Mouse (Mus musculus) spleen, adult 18-20 months (tissue): ENCODE measurements around the gene Dph2.
A peak's percentile ranks its signal among the peaks of the same experiment; 100 is the strongest.

Experiments
- DNase-seq, 2 experiments: peaks; one replicate each; pipeline ENCODE4 v3.0.0; 2022; ENCODE audit warnings: mixed read lengths in 2 of 2

The Dph2 gene

GRCm38 (mm10) chr4:117908834-117909453 lies 17.1 kb upstream of the Dph2 start:
- no peak for DNase-seq

GRCm38 (mm10) chr4:117906196-117906595 lies 14.4 kb upstream of the Dph2 start:
- DNase-seq: no peak

DNA sequence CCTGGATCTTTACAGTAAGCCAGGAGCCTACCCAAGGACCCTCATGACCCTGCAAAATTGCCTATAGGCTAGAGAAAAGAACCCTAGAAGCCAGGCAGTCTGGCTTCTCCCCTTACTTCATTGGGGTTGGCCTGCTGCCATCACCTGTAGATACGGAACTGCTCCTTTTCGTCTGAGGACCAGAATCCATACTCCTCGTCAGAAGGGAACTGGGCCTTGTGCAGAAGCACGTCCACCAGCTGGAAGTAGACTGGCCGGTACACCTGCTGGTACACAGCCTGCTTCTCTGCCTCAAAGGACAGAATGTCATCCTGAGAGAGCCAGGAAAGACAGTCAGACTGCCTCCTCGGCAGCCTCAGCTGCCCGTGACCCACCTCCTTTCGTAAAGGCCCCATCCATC lies 12.9 kb upstream of the Dph2 start:
- DNase-seq: no peak

- DNase-seq: no peak
These were observed 12.3 kb upstream of the Dph2 start for GRCm38 (mm10) chr4:117904094-117904493.

- no peak for DNase-seq
These were observed 6.3 kb upstream of the Dph2 start for GRCm38 (mm10) chr4:117898111-117898510.

- DNase-seq: no peak
These were observed 4.2 kb upstream of the Dph2 start for GRCm38 (mm10) chr4:117896031-117896430.

DNA sequence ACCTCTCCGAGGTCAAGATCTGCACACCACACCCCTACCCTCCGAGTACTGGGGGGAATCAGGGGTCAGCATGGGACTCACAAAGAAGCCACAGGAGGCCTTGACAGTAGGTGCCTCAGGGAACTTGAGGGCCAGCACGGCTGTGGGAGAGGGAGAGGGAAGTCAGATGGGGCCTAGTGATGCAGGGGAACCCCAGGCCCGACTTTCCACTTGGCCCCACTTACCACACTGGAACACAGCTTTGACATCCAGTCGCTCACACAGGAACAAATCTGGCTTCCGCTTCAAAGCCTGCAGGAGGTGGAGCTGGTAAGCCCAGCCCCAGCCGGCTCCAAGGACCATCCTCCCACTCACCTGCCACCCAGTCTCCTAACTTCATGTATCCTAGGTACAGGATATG lies 3.5 kb upstream of the Dph2 start:
- no peak for DNase-seq

- DNase-seq: no peak
These were observed 2.8 kb upstream of the Dph2 start for GRCm38 (mm10) chr4:117894601-117895000.

DNA sequence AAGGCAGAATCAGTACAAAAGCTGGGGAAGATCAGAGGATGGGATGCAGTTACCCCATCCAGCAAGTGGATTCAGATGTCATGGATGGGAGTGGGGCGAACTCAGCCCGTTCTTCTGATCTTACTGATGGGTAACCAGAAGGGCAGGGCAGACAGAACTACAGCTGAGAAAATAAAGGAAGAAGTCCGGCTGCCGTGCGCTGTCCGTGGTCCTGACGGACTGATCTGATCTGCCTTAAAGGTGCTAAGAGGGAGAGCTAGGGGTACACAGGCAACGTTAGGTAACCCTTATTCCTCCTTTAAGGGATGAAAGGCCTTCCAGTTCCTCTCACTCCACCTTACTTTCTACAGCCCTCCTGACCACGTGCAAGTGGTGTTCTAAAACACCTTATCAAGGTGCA lies 1.5 kb upstream of the Dph2 start:
- peak; percentile 45 to 71 for DNase-seq

DNA sequence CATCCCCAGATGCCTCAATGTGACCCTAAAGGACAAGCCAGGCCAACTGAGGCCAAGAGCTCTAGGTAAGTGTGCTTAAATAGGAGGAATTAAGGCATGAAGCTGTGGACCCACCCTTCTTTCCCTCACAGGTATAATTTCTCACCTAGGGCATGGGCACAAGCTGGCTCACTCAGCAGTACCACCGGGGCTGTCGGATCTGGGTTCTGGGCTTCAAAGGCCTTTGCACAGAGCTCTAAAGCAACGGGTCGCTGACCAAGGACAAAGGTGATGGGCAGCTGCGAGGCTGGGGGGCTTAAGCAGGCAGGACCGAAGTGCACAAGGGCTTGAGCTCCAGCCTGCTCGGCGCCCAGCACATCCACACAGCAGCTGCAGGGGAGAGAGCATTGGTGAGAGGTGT lies 1.1 kb downstream of the Dph2 start:
- DNase-seq: no peak

GRCm38 (mm10) chr4:117890031-117890430 lies 1.8 kb downstream of the Dph2 start:
- no peak for DNase-seq

- no peak for DNase-seq
These were observed 2.4 kb downstream of the Dph2 start for GRCm38 (mm10) chr4:117889471-117889870.

DNA sequence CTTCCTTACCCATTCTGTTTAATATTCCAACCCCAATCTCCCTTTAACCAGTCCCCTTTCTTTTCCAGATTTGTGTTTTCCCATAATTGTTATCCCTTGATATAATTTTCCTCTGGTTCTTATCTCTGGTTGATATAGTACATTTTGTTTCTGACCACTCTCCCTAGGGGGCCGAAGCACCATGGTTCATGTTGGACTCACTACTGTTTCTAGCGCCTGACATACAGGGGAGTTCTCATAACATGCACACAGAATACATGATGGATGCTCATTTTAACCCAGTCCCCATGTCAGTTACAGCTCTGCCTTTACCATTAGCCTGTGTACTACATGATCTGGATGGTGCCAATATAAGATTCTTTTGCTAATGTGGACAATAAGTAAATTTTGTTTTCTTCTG lies 3.9 kb downstream of the Dph2 start:
- no peak for DNase-seq

- peak; percentile 87 to 94 for DNase-seq
These were observed 4.7 kb downstream of the Dph2 start, which contains the start of gene Atp6v0b for GRCm38 (mm10) chr4:117887133-117887532. Gene Atp6v0b, minus strand, starts transcription at chr4:117887333.

DNA sequence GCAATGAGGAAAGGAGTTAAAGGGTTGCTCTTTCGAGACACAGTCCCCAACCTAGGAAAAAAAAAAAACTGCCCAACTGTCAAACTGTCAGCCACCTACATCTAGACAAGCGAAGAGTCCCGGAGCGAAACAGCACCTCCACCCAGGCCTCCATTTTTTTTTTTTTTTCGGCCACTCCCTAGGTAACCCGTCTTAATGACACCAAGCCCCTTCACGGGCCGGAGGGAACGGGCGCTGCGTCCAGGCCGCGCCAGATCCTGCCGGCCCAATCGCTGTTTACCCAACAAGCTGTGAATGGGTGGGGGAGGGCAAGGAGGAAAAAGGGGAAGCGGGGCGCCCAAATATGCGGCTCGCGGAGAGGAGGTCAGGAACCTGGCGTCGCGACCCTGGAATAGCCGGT lies 5.2 kb downstream of the Dph2 start:
- peak in 1 of 2 experiments; percentile 27 for DNase-seq

GRCm38 (mm10) chr4:117885994-117886393 lies 5.8 kb downstream of the Dph2 start:
- no peak for DNase-seq

- DNase-seq: no peak
These were observed 6.7 kb downstream of the Dph2 start for GRCm38 (mm10) chr4:117885093-117885492.

GRCm38 (mm10) chr4:117884146-117884545 lies 7.7 kb downstream of the Dph2 start:
- DNase-seq: no peak

DNA sequence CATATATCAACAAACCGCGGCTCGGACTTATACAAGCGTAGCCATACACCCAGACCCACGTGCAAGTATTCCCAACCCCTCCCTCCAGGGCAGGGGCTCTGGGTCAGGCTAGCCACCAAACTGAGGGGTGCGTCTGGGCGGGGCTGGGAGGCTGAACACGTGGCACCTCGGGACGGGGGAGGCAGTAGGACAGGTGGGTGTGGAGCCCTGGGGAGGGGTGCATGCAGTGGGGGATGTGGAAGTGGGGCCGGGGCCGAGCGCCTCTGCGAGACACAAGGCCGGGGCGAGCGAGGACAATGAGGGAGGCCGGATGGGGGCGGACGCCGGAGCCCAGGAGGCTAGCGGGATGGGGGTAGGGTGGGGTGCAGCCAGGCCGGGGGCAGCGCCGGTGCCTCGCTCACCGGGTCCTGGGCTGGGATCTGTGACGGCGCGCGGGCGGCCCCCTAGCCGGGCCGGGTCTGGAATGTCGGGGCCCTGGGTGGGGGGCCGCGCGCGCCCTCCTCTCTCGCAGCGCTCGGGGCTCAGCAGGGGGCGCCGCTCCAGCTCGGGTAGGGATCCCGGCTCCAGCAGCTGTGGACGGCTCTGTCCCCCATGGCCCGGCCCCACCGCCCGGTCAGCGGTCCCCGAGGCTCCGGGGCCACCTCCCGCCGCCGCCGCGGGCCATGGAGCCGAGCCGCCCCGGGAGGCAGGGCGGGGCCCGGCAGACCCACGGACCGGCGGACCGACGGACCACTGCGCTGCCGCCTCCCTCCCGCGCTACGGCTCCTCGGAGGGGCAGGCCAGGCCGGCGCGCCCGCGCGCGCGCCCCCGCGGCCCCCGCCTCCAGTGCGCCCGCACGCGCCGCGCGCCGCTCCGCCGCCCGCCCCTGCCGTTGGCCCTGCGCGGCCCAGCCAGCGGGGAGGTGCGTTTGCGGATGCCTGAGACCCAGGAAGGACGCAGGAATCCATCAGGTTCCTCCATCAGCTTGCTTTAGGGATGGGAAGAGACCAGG lies 8.8 kb downstream of the Dph2 start, which contains the start of gene B4galt2:
TSS of gene B4galt2 (minus strand) at position 787 of the 991 bp plus-strand sequence.
- no peak for DNase-seq

GRCm38 (mm10) chr4:117878703-117879102 lies 13.1 kb downstream of the Dph2 start:
- DNase-seq: no peak

GRCm38 (mm10) chr4:117878301-117878700 lies 13.5 kb downstream of the Dph2 start:
- no peak for DNase-seq

GRCm38 (mm10) chr4:117873615-117874014 lies 18.2 kb downstream of the Dph2 start:
- DNase-seq: no peak

GRCm38 (mm10) chr4:117872471-117872886 lies 19.4 kb downstream of the Dph2 start, which contains the start of gene Ccdc24:
Gene Ccdc24, minus strand, starts transcription at chr4:117872557.
- no peak for DNase-seq

- no peak for DNase-seq
These were observed 20.0 kb downstream of the Dph2 start for GRCm38 (mm10) chr4:117871787-117872186.
